Mouse (Mus musculus) hindbrain, postnatal 0 days (tissue): ENCODE measurements around the gene Acap2. TPM values are rescaled to one million over a fixed set of nuclear protein-coding genes. Genes with fewer than 3 reads are reported as not detected.

Source experiments
- ATAC-seq: fragments of 200-750 bp; cut with Nextera tagmentation; 2 replicates; pipeline ENCODE4 v1.8.0; 2017; ENCODE audit warnings: mild to moderate bottlenecking, moderate TSS enrichment, moderate library complexity
- DNase-seq: peaks from one replicate; pipeline ENCODE4 v3.0.0-alpha.2; 2015; ENCODE audit warnings: low spot score
- H3K27ac ChIP-seq: fragments of 300-500 bp; sonication (generic); 2 replicates; pipeline ENCODE4 v1.5.1; 2014; ENCODE audit warnings: mild to moderate bottlenecking
- H3K27me3 ChIP-seq: fragments of 300-500 bp; sonication (generic); 2 replicates; pipeline ENCODE4 v1.6.1; 2014; ENCODE audit warnings: low read length, mixed read lengths; ENCODE audit not compliant: insufficient read depth
- H3K36me3 ChIP-seq: fragments of 300-500 bp; sonication (generic); 2 replicates; pipeline ENCODE4 v1.6.1; 2014; ENCODE audit warnings: low read length, mixed read lengths; ENCODE audit not compliant: insufficient read depth
- H3K4me1 ChIP-seq: fragments of 300-500 bp; sonication (generic); 2 replicates; pipeline ENCODE4 v1.6.1; 2014; ENCODE audit warnings: antibody characterized with exemption, low read length, mixed read lengths; ENCODE audit not compliant: insufficient read depth
- H3K4me2 ChIP-seq: fragments of 300-500 bp; sonication (generic); 2 replicates; pipeline ENCODE4 v1.6.1; 2014; ENCODE audit warnings: low read depth, mild to moderate bottlenecking, low read length, moderate library complexity, mixed read lengths
- H3K4me3 ChIP-seq: fragments of 300-500 bp; sonication (generic); 2 replicates; pipeline ENCODE4 v1.5.1; 2014; ENCODE audit warnings: low read length
- H3K9ac ChIP-seq: fragments of 300-500 bp; sonication (generic); replicated peaks from 2 replicates; pipeline ENCODE4 v1.6.1; 2014; ENCODE audit warnings: mild to moderate bottlenecking, low read length, moderate library complexity, mixed read lengths
- H3K9me3 ChIP-seq: fragments of 300-500 bp; sonication (generic); 2 replicates; pipeline ENCODE4 v1.6.1; 2016; ENCODE audit warnings: low read length, mixed read lengths
- CTCF ChIP-seq: IDR thresholded peaks from 2 replicates; pipeline ENCODE4 v1.5.1; 2016; ENCODE audit warnings: antibody characterized with exemption, control low read depth, low read depth
- WGBS: fragments of 180-500 bp; shearing (Covaris S2); extraction: QIAGEN DNeasy Blood & Tissue Kit; methylation state at CpG from one replicate; pipeline ENCODE4 v1.1.7; 2014; 5-methylcytosine and 5-hydroxymethylcytosine counted together
- polyA plus RNA-seq: library from polyadenylated mRNA; unstranded; fragments of >200 nt; fragmentation: Nextera tagmentation; extraction: Ambion mirVana; gene quantifications from 2 replicates; pipeline ENCODE4 v1.2.1, GENCODE M21; 2015
- total RNA-seq: library from RNA; depleted of rRNA; stranded (reverse); fragments of >200 nt; gene quantifications from 2 replicates; pipeline ENCODE4 v1.2.3, GENCODE M21; 2014

Acap2 gene
- total and polyA plus RNA-seq, 2 experiments from 2014 or later, result 12.3 to 22.3 TPM

- TF ChIP-seq CTCF, result no peak
- Histone ChIP-seq H3K9me3 (no peaks in the 10 kb centered on the region), H3K4me2 (no peak overlapping the region), H3K27me3 (no peaks in the 10 kb centered on the region), H3K9ac (no peak overlapping the region), H3K27ac (no peak overlapping the region), H3K4me1 (no peaks in the 10 kb centered on the region), H3K4me3 (no peak overlapping the region), H3K36me3 (no peaks in the 10 kb centered on the region)
- WGBS, result 86% methylated on average over 14 of the region's 14 CpGs
- no peak for ATAC-seq
- no peak for DNase-seq
These were observed 131.6 kb downstream of the Acap2 start for GRCm38 (mm10) chr16:31069211-31070166.

- Histone ChIP-seq H3K9ac (no peak overlapping the region), H3K27ac (no peak overlapping the region), H3K36me3 (no peaks in the 10 kb centered on the region), H3K9me3 (no peaks in the 10 kb centered on the region), H3K4me1 (no peaks in the 10 kb centered on the region), H3K4me3 (no peak overlapping the region), H3K4me2 (no peak overlapping the region), H3K27me3 (no peaks in the 10 kb centered on the region)
- DNase-seq (no peak), ATAC-seq (no peak)
- WGBS, result 82% methylated on average over 7 of the region's 7 CpGs
- TF ChIP-seq CTCF, result no peak
These were observed 132.8 kb downstream of the Acap2 start for GRCm38 (mm10) chr16:31068280-31068679.

- no peak for ATAC-seq
- peak; percentile 7 for DNase-seq
- H3K9ac ChIP-seq, result no peak overlapping the region
- 59% methylated on average over 15 of the region's 15 CpGs for WGBS
- H3K4me2 ChIP-seq, result no peak overlapping the region
- H3K36me3 ChIP-seq, result no peaks in the 10 kb centered on the region
- no peak overlapping the region for H3K4me3 ChIP-seq
- no peak for TF ChIP-seq CTCF
- 0 out of 2 replicates have a peak overlapping the region, but pooled peaks have one; percentile 15 for H3K27ac ChIP-seq
- no peaks in the 10 kb centered on the region for H3K9me3 ChIP-seq
- no peaks in the 10 kb centered on the region for H3K27me3 ChIP-seq
- H3K4me1 ChIP-seq, result no peaks in the 10 kb centered on the region
These were observed 134.5 kb downstream of the Acap2 start for GRCm38 (mm10) chr16:31066344-31067098.

GRCm38 (mm10) chr16:31064782-31065181 lies 136.3 kb downstream of the Acap2 start:
- no peak for TF ChIP-seq CTCF
- Histone ChIP-seq H3K27me3 (no peaks in the 10 kb centered on the region), H3K9me3 (no peaks in the 10 kb centered on the region), H3K36me3 (no peaks in the 10 kb centered on the region), H3K4me3 (no peak overlapping the region), H3K27ac (no peak overlapping the region), H3K4me2 (no peak overlapping the region), H3K4me1 (no peaks in the 10 kb centered on the region), H3K9ac (no peak overlapping the region)
- ATAC-seq (no peak), DNase-seq (no peak)
- 96% methylated on average over 6 of the region's 6 CpGs for WGBS

GRCm38 (mm10) chr16:31062918-31063317 lies 138.1 kb downstream of the Acap2 start:
- no peak for TF ChIP-seq CTCF
- no peaks in the 10 kb centered on the region for H3K27me3 ChIP-seq
- H3K9ac ChIP-seq, result no peak overlapping the region
- DNase-seq (no peak), ATAC-seq (no peak)
- H3K9me3 ChIP-seq, result no peaks in the 10 kb centered on the region
- 0 out of 2 replicates have a peak, but pooled peaks cover 2% of the 10 kb centered on the region for H3K4me1 ChIP-seq
- H3K4me2 ChIP-seq, result no peak overlapping the region
- no peak overlapping the region for H3K4me3 ChIP-seq
- WGBS, result 86% methylated on average over 3 of the region's 3 CpGs
- no peaks in the 10 kb centered on the region for H3K36me3 ChIP-seq
- no peak overlapping the region for H3K27ac ChIP-seq

- DNase-seq (peak; percentile 8), ATAC-seq (peak; percentile 63)
These were observed 139.7 kb downstream of the Acap2 start for GRCm38 (mm10) chr16:31061246-31061880.

More at GRCm38 (mm10) chr16:31061246-31061880, 139.7 kb downstream of the Acap2 start:
- Histone ChIP-seq H3K27me3 (no peaks in the 10 kb centered on the region), H3K9ac (no peak overlapping the region), H3K27ac (no peak overlapping the region), H3K4me1 (0 out of 2 replicates have a peak, but pooled peaks cover 2% of the 10 kb centered on the region), H3K4me3 (no peak overlapping the region), H3K36me3 (no peaks in the 10 kb centered on the region), H3K9me3 (no peaks in the 10 kb centered on the region), H3K4me2 (no peak overlapping the region)
- 68% methylated on average over 11 of the region's 11 CpGs for WGBS
- TF ChIP-seq CTCF, result no peak
